Mouse (Mus musculus): ENCODE data around the gene Efna1.

Efna1 gene

DNA sequence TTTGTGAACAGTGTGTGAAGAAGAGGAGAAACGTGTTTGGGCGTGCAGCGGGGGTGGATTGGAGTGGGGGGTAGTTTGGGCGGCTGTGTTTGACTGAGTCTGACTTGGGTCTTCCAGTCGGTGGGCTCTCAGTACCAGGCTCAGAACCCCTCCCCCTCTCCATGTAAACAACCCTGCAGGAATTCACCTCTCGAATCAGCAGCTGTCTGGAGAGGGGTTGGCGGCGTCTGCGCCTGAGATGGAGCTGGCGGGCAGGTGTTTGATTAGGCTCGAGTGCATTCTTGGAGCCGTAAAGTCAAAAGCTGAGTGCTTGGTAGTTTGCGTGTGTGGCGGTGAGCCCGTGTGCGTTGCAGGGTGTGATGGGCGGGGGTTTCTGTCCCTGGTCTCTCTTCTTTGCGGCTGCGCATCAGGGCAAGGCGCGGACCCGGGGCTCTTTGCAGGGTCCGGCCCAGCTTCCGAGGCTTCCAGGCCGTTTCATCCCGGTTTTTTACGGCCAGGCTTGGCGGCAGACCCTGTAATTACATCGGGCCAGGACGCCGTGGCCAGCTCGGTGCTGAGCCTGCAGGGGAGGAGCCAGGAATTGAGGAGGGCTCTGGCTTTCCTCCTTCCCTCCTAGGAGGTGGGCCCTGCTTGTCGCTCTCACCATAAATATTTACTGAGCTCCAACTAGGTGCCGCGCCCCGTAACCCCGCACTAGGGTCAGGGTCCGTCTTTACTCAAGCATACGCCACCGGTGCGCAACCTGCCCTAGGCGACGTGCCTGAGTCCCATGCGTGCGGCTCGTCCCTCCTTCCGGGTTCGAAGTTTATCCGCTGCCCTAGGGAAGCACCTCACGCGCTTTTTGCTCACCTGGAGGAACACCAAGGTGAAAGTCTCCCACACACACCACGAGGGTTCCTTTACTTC, at the start of gene Efna1:
Gene Efna1 (minus strand): TSS at position 537 of the 906 bp plus-strand sequence.
- in situ Hi-C loops (cut with MboI, MseI): loop anchor here (5.0 kb wide), 1 partner anchor 34 kb away; the partner anchor contains the start of genes Krtcap2 and Trim46

DNA sequence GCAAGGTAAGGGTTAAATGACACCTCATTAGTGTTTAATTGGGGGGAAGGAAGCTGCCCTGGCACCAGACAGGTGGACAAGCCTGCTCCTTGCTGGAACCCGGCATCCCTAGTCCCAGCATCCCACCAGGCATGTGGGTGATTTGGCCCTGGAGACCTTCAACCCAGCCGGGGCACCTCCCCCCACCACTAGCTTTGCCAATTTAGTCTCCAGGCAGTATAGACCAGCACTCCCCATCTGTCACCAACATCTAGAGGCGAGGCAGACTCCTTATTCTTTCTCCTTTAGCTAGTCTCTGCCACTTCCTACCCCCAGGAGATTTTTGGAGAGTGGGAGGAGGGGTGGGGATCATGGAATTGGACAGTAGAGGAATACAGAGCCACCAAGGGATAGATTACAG, 49.4 kb upstream of the Efna1 start:
- in situ Hi-C loops (cut with MboI, MseI): no loop called here

DNA sequence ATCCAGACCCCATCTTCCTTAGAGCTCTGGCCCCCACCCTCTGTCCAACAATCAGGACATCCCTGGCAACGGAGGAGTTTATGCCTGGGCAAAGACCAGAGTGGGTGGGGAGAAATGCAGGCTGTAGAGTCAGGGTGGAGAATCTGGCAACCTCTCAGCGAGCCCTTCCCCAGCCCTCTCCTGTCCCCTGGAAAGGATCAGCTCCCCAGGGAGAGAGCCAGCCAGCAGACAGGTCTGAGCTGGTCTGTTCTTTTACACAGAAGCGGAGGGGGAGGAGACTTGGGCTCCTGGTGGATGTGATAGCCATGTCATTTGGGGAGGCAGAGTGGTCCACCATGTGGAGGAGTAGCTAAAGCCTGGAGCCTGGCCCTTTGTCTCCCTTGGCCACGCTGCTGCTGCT, 47.7 kb upstream of the Efna1 start:
- in situ Hi-C loops (cut with MboI, MseI): no loop called here

DNA sequence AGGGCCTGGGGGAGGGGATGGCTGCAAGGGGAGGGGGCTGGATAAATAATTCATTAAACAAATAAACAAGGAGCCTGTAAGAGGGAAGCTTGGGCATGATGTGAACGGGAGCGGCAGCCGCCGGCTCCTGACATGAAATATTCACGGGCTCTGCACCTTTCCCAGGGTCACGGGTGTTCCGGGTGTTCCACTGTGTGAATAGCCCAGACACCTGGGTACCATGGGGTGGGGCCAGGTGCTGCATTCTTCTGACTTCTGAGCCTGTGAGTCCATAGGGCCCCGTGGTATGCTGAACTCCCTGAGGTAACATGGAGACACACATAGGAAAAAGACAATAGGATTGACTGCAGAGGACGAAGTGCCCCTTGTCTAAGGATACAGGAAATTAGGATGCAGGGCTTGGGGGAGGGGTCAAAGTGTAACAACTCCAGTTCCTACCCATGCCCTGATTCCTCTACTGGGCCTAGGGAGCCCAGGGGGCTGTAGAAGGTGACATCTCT, 46.5 kb upstream of the Efna1 start:
- in situ Hi-C loops (cut with MboI, MseI): no loop called here

DNA sequence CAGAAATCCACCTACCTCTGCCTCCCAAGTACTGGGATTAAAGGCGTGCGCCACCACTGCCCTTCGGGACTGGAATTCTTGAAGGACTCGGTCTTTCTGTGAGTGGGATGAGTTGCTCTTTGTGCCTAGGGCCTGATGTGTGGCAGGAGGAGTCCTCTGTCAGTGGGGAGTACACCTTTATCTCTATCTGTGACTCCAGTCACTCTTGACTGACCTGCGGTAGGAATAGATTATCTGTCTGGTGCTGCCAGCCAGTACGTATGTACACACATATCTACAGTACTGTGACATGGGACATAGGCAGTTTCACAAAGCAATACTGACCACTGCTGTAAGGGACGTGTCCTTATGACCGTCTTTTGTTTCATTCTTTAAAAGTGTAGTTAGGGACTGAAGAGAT, 44.9 kb upstream of the Efna1 start:
- in situ Hi-C loops (cut with MboI, MseI): no loop called here

DNA sequence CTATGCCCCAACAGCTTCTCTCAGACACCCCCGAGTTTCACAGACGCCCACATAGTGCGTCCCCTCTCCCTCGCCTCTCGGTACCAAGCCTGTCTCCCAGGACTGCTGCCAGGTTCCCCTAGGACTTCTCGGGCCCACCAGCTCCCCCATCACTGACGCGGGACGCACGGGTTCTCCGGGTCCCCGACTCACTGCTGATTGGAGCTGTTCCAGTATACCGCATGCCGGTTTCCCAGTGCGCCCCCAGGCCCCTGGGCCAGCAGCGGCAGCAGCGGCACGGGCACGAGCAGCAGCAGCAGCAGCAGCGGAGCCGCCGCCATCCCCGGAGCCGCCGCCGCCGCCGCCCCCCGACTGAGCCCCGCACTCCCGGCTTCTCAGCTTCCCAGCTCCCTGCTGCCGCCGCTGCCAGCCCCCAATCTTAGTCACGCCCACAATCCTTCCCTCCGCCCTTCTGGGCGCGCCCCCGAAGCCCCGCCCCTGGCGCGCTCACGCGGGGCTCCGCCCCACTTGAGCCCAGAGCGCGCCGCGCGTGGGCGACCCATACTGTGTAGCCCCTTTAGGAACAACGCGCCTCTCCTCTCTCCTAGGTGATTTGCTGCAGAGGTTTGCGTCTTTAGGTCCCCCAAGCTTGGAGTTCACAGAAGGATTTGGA, 41.7 kb upstream of the Efna1 start, which contains the start of gene Efna3:
Gene Efna3 (minus strand): TSS at position 452 of the 652 bp plus-strand sequence.
- in situ Hi-C loops (cut with MboI, MseI): loop anchor here (5.0 kb wide), 1 partner anchor 35 kb away; no protein-coding TSS in a partner anchor

DNA sequence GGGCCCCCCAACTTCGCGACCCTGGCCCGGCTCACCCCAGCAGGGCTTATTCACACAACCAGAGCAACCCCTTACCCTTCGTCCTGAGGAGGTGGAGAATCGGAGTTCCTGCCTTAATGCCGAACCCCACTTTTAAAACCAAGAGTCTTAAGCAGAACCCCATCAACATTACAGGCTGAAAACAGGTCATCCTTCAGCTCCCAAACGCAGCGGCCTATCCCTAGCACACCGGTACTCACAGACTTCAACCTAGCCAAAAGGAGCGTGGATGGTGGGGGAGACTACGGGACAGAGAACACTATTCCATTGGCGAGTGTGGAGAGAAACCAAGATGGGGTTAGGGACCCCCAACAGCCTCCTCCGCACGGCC, 41.2 kb upstream of the Efna1 start:
- in situ Hi-C loops (cut with MboI, MseI): loop anchor here (5.0 kb wide), 1 partner anchor 35 kb away; no protein-coding TSS in a partner anchor

DNA sequence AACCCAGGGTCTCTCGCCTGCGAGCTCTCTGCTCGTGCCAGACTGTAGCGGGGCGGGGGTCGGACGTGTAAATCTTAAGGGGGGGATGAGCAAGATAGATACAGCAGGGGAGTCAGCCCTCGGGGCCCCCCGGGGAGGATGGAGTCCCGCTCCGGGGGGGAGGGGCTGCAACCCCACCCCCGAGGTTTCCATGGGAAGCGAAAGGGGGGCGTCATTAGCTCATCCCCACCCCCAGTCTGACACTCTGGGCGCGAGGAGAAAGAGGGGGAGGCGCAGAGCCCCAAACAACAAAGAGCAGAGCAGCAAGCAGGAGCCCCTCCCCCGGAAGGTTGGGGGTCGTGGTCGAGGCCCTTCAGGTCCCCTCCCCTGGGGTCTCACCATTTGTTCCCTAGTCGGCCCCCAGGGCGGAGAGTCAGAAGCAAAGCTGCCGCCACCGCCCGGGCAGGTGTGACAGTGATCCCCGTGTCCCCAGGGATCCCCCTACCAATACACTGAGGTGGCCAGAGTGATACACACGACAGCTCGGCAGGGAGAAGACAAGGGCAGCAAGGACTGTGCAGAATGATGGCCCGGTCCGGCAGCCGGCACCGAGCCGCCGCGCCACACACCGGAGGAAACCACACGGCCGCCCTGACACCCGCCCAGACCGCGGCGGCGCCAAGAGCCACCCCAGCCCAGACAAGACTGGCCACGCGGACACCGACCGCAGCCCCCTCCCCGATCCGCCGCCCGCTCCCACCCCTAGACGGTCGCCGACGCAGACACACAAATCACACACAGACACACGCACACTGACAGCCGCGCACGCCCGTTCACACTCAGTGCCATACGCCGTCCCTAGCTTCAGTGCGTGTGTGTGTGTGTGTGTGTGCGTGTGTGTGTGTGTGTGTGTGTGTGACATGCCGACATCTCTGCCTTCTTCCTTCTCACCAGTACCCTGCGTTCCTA, 40.5 kb upstream of the Efna1 start:
- in situ Hi-C loops (cut with MboI, MseI): loop anchor here (5.0 kb wide), 1 partner anchor 36 kb away; no protein-coding TSS in a partner anchor

DNA sequence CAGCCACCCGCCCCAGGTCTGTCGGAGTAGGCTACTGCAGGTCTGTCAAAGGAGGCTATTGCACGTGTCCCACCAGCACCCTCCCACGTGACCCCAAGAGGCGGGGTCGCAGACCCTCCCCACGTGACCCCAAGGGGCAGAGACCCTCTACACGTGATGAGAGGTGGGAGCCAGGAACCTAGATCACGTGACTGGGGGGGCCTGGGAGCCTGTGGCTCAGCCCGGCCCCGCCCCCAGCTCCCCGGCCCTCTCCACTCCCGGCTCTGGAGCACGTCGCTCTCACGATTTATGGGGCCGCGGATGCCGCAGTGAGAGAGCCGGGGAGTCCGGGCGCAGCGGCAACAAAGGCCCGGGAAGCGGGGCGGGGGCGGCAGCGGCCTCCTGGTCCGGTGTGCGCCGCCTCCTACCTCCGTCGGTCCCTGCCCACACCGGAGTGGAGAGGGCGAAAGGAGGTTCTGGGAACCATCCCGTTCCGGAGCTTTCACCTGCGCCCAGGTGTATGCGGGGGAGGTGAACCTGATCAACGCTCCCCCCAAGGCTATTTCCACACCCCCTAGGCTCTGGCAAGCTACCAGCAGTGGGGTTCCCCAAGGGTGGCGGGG, 39.7 kb upstream of the Efna1 start:
- in situ Hi-C loops (cut with MboI, MseI): loop anchor here (5.0 kb wide), 1 partner anchor 37 kb away; no protein-coding TSS in a partner anchor

DNA sequence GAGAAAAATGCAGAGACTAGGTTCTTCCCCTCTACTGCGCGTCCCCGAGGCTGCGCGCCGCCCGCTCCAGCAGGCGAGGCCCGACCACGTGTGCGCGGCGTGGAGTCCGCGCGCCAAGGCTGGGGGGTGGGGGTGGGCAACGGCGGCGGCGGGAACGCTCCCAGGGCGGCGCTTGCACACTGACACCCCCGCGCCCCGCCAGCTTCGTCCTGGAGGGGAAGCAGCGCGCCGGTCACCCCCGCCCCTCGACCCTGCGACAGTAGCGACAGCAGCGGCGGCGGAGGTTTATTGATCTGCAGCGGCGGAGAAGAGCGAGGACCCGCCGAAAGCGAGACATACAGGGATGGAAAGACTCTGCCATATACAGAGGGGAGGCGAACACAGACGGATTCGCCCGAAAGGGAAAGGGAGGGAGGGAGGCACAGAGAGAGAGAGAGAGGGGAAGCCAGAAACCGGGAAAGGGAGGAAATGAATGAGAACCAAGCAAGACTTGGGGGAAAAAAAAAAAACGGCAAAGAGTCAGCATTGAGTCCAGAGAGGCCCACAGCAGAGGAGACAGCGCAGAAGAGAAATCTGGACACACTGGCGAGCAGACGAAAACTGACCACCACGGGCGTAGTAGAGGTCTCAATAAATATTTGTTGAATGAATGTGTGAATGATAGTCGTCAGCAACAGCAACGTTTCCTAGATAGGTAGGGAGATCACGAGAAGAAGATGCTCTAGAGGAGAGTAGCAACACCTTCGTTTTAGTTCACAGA, 38.8 kb upstream of the Efna1 start:
- in situ Hi-C loops (cut with MboI, MseI): loop anchor here (5.0 kb wide), 1 partner anchor 38 kb away; no protein-coding TSS in a partner anchor

DNA sequence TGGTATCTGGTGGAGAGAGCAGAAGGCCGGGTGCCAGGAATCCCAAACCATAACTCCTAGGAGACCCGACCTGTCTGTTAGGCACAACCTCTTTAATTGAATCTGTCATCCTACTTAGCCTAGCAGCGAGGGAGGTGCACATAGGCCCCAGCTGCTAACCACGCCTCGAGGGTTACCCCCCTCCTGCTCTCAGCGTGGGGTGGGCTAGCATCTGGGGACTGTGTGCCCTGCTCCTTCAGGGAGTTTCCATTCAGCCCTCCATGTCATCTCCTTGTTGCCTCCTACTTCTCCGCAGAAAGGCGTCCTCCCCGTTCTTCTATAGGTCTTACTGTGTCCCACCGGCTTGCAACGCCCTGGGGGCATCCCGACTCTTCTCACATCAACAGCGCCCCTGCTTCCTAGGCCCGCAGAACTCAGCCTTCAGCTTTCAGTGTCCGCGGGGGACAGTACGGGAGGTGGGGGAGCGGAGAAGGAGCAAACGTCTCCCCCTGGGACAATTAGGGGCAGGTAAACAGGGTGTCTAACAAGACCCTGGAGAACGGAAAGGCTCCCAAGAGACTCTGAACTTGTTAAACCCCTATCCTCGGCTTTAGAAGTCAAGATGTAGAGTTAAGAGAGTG, 38.1 kb upstream of the Efna1 start:
- in situ Hi-C loops (cut with MboI, MseI): no loop called here

DNA sequence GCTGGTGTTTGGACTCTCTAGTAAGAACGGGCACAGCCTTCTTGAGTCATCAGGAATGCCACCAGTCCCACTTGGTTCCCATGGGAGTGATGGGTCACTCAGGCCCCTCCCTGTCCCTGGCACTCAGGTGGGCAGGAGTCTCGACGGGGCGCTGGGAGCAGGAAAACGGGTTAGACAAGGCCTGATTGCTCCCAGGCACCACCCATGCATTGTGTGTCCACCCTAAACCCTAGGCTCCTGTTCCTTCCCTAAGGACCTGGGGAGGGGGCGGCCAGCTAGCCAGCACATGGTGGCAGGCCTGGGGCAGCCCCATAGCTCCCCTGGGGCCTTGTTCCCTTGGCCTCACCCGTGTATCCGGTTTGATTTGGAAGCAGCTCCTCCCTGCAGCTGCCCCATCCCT, 37.4 kb upstream of the Efna1 start:
- in situ Hi-C loops (cut with MboI, MseI): no loop called here

DNA sequence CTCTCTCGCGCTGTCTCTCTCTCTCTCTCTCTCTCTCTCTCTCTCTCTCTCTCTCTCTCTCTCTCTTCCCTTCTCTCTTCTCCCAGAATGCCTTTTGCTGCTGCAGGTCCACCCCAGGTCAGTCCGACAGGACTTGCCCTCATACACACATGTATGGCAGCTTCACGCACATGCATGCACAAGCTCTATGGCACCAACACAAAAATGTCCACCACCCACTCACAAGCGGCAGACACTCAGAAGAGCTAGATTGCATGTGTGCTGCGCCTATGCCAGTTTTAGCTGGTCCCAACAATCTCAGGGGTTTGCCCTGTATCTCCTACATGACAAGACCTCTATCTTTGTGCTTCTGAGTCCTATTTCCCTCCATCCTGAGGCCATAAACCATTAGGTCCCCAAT, 36.3 kb upstream of the Efna1 start:
- in situ Hi-C loops (cut with MboI, MseI): no loop called here

DNA sequence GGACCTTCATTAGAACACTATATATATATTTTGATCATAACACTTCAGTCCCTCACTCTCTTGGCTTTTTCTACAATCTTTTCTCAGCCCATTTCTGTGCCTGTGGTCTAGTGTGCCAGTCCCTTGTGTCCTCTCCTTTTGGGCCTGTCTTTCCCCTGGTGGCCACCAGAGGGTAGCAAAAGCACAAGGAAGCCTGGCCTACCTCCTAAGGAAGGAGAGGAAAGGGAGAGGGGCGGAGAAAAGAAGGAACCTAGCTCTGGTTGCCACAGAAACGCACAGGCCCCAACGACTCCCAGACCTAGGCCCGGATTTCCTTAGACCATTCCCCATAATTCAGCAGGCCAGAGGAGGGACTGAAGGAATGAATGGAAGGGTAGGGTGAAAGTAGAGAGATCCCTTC, 35.9 kb upstream of the Efna1 start:
- in situ Hi-C loops (cut with MboI, MseI): no loop called here

DNA sequence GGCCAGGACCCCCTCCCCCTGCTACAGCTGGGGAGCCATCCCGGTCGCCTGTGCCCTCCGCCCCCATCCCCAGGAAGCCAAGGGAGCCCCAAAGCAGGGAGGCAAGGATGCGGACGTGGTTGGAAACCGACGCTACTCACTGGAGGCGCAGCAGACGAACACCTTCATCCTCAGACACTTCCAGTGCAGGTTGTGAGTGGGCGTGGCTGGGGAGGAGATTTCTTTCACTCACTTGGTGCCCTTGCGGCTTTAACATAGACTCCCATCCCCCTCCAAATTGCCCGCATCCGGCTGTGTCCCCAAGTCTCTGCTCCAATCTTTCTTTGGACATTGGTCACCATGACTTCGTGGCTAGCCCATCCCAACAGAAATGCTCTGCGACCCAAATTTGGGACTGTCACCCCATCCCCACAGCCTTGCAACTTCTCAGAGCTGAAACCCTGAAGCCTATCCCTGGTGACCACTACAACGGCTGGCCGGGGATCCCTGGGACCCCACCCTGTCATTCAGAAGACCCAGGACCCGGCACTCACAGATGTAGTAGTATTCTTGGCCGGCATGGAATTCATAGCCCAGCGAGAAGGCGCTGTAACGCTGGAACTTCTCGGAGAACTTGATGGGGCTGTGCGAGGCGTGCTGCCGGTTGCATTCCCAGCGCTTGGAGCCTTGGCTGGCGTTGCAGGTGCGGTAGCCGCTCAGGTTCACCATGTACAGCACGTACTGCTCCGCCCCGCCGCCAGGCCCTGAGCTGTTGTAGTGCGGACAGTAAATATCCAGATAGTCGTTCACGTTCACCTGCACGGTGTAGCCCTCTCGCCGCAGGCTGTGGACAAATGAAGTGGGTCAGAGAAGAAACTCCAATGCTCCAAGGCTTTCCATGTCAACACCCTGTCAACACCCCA, 35.2 kb upstream of the Efna1 start:
- in situ Hi-C loops (cut with MboI, MseI): no loop called here

DNA sequence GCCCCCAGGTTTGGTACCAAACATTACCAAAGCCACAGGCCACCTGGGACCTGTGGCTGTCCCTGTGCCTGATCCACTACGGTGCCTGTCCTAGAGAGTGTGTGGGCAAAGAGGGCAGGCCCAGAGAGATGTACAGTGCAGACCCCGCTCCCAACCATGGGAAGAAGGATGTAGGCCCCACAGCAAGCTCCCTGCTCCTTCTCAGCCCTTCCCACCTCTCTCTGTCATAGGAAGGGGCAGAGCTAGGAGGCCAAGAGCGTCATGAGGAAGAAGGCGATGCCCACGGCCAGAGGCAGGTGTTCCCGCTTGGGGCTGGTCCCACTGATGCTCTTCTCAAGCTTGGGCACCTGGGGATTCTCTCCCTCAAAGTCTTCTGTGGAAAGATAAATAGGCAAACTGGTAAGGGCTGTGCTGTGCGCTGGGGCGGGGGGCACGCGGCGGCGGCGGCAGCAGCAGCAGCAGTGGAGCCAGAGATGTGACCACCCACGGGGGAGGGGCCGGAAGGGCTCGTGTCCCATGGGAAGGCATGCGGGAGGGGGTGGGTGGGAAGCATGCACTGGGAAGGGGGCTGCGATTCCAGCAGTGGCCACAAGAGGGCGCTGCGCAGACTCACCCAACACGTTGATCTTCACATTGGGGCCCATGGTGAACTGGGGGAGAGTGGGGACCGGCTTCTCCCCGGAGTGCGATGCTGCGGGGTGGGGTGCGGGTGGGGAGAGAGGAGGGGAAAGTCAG, 34.4 kb upstream of the Efna1 start:
- in situ Hi-C loops (cut with MboI, MseI): no loop called here

DNA sequence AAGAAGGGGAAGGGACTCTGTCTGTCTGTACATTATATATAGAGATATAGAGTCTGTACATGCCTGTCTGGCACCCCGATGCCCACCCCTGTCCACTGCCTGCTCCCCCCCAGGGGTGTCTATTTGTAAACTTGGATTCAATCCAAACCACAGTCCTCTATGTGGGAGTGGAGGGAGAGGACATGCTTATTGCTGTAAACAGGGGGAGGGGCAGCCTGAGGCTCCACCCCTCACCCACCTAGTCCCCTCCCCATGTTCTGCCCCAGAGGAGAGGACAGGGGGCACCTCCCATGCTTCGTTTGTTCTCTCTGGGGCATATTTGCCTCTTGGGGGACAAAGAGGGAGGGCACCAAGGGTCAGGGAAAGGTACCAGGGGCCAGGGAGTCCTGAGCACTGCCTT, 33.8 kb upstream of the Efna1 start:
- in situ Hi-C loops (cut with MboI, MseI): no loop called here

DNA sequence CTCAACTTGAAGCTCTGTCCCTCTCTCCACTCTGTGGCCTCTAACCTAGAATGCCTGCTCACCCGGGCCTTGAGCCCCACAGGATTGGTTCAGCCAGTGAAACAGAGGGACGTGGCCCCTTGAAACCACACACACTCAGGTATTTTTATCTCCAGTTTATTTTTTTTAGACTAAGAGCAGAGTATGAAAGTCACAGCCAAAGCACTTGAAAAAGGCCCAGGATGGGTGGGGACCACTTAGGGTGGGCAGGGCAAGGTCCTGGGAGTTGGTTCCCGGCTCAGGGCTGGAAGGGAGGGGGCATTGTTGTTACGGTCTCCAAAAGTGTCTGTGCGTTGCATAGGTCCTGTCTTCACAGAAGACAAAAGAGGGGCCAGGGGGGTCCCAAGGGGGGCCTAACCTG, 33.4 kb upstream of the Efna1 start:
- in situ Hi-C loops (cut with MboI, MseI): no loop called here
